Mouse (Mus musculus) stomach, embryonic 16.5 days (tissue): ENCODE results near the gene Tmem45b. TPM values are rescaled to one million over a fixed set of nuclear protein-coding genes. Genes with fewer than 3 reads are reported as not detected.

Experiments used
- ATAC-seq: fragments of 200-750 bp; cut with Nextera tagmentation; 2 replicates; pipeline ENCODE4 v1.8.0; 2017; ENCODE audit warnings: moderate number of reproducible peaks, moderate TSS enrichment; ENCODE audit not compliant: insufficient read depth, low FRiP score
- H3K27ac ChIP-seq: fragments of 300-500 bp; sonication (generic); 2 replicates; pipeline ENCODE4 v1.5.1; 2014; ENCODE audit warnings: low read length
- H3K27me3 ChIP-seq: fragments of 300-500 bp; sonication (generic); 2 replicates; pipeline ENCODE4 v1.6.1; 2014; ENCODE audit warnings: low read length, control low read depth, mixed read lengths; ENCODE audit not compliant: control insufficient read depth, insufficient read depth
- H3K36me3 ChIP-seq: fragments of 300-500 bp; sonication (generic); 2 replicates; pipeline ENCODE4 v1.6.1; 2014; ENCODE audit warnings: low read length; ENCODE audit not compliant: control insufficient read depth, insufficient read depth
- H3K4me1 ChIP-seq: fragments of 300-500 bp; sonication (generic); 2 replicates; pipeline ENCODE4 v1.6.1; 2014; ENCODE audit warnings: low read length, control low read depth, mixed read lengths; ENCODE audit not compliant: control insufficient read depth, insufficient read depth
- H3K4me2 ChIP-seq: fragments of 300-500 bp; sonication (generic); 2 replicates; pipeline ENCODE4 v1.6.1; 2014; ENCODE audit warnings: low read depth, low read length, mixed read lengths
- H3K4me3 ChIP-seq: fragments of 300-500 bp; sonication (generic); replicated peaks from 2 replicates; pipeline ENCODE4 v1.5.1; 2014; ENCODE audit warnings: mild to moderate bottlenecking, low read length
- H3K9ac ChIP-seq: fragments of 300-500 bp; sonication (generic); 2 replicates; pipeline ENCODE4 v1.6.1; 2014; ENCODE audit warnings: low read length
- H3K9me3 ChIP-seq: fragments of 300-500 bp; sonication (generic); replicated peaks from 2 replicates; pipeline ENCODE4 v1.6.1; 2016; ENCODE audit warnings: low read length, control low read depth; ENCODE audit not compliant: control insufficient read depth
- WGBS: fragments of 180-500 bp; shearing (Covaris S2); extraction: QIAGEN DNeasy Blood & Tissue Kit; methylation state at CpG from one replicate; pipeline ENCODE4 v1.1.7; 2014; 5-methylcytosine and 5-hydroxymethylcytosine counted together
- polyA plus RNA-seq: library from polyadenylated mRNA; unstranded; fragments of >200 nt; fragmentation: Nextera tagmentation; extraction: Ambion mirVana; gene quantifications from 2 replicates; pipeline ENCODE4 v1.2.1, GENCODE M21; 2015

Gene Tmem45b
- polyA plus RNA-seq, 1 experiment from 2014 or later: 31.9 TPM

DNA sequence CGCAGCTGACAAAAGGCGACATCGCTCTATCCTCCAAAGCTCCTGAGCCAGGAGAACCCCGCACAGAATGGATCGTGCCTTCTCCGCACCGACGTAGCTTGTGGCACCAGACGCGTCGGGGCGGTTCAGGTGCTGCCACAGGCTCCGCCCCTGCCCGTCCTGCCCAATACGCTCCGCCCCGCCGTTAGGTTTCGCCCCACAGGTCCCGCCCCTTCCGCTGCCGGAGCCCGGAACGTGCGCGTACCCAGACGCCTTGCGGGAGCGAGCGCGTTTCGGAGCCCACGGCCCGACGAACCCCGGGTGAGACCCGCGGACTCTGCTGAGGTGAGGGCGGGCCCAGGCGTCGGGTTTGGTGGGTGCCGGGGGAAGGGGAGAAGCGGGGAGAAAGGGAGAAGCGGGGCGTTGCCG is 78.3 kb downstream of the Tmem45b start, which contains the start of gene Nfrkb:
Nfrkb (plus strand) TSS at position 246 of the 408 bp plus-strand sequence.
- Histone ChIP-seq H3K4me2 (peak within 1 kb of the TSS; percentile 80), H3K9ac (peak within 1 kb of the TSS; percentile 94), H3K9me3 (no peaks in the 10 kb centered on the region), H3K4me3 (peak within 1 kb of the TSS; percentile 88), H3K27ac (peak within 1 kb of the TSS; percentile 64), H3K4me1 (peaks cover 14% of the 10 kb centered on the region), H3K27me3 (no peaks in the 10 kb centered on the region), H3K36me3 (no peaks in the 10 kb centered on the region; the same call in 1 of the 2 replicates)
- WGBS: under 1% methylated on average over 45 of the region's 46 CpGs
- peak; percentile 99 for ATAC-seq

DNA sequence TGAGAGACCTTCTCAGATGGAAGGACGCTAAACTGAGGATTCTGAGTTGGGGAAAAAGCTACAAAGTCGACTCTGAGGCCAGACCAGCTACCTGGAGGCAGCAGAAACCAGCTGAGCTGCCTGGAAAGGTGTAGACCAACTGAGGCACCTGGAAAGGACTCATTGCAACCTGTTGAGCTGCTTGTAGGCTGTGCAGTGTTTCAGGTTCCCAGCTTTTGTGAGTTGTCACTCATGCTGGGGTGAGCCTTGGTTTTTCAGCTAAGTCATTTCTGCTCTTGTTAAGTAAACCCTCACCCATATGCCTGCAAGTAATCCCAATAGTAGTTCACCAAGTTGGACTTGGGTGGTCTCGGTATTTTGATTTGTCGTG is 78.8 kb downstream of the Tmem45b start:
- Histone ChIP-seq H3K9ac (peak overlapping the region; percentile 73), H3K36me3 (no peaks in the 10 kb centered on the region; the same call in 1 of the 2 replicates), H3K9me3 (no peaks in the 10 kb centered on the region), H3K27me3 (no peaks in the 10 kb centered on the region), H3K4me2 (peak overlapping the region; percentile 80), H3K4me1 (peaks cover 14% of the 10 kb centered on the region), H3K4me3 (peak overlapping the region; percentile 88), H3K27ac (no peak overlapping the region; the same call in 1 of the 2 replicates)
- peak; percentile 20 for ATAC-seq
- WGBS: 23% methylated on average over 4 of the region's 4 CpGs

GRCm38 (mm10) chr9:31384786-31385499 is 79.3 kb downstream of the Tmem45b start:
- Histone ChIP-seq H3K27me3 (no peaks in the 10 kb centered on the region), H3K27ac (no peak overlapping the region; the same call in 1 of the 2 replicates), H3K4me1 (peaks cover 14% of the 10 kb centered on the region), H3K4me3 (no peak overlapping the region), H3K4me2 (peak overlapping the region; percentile 80; the same call in 1 of the 2 replicates), H3K36me3 (no peaks in the 10 kb centered on the region), H3K9ac (peak overlapping the region; percentile 73; the same call in 1 of the 2 replicates), H3K9me3 (no peaks in the 10 kb centered on the region)
- no peak for ATAC-seq
- 79% methylated on average over 17 of the region's 17 CpGs for WGBS

DNA sequence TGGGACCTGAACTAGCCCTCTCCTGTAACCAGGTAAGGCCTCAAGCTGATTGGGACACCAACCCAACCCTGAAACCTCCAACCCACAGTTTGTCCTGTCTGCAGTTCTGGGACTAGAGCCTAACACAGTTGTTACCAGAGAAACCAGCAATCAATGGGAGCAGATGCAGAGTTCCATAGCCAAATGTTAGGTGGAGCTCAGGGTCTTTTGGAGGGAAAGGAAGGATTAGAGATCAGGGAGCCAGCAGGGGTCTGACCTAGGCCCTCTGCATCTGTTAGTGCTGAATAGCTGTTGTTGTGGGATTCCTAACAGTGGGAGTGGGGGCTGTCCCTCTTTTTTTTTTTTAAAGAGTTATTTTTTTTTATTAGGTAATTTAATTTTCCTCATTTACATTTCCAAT is 87.6 kb downstream of the Tmem45b start:
- no peaks in the 10 kb centered on the region for H3K9me3 ChIP-seq
- peaks cover 8% of the 10 kb centered on the region; the same call in 1 of the 2 replicates for H3K36me3 ChIP-seq
- H3K27me3 ChIP-seq: no peaks in the 10 kb centered on the region
- H3K9ac ChIP-seq: no peak overlapping the region
- ATAC-seq: no peak
- H3K4me3 ChIP-seq: no peak overlapping the region
- H3K27ac ChIP-seq: no peak overlapping the region
- H3K4me2 ChIP-seq: no peak overlapping the region
- no peaks in the 10 kb centered on the region for H3K4me1 ChIP-seq

Other genes starting within 250 kb of the Tmem45b start
- 4.8 and 5.2 TPM in 2 replicates for gene Prdm10, start 183.9 kb downstream of the Tmem45b start, polyA plus RNA-seq
- 18.0 and 20.5 TPM in 2 replicates for gene Nfrkb, start 78.3 kb downstream of the Tmem45b start, polyA plus RNA-seq